Mouse (Mus musculus) forebrain, postnatal 0 days (tissue): ENCODE data around the gene Aspg. TPM values are rescaled to one million over a fixed set of nuclear protein-coding genes. Genes with fewer than 3 reads are reported as not detected.

ENCODE experiments used
- ATAC-seq: fragments of 200-750 bp; cut with Nextera tagmentation; 2 replicates; pipeline ENCODE4 v1.8.0; 2017; ENCODE audit warnings: mild to moderate bottlenecking, moderate library complexity
- DNase-seq: peaks from one replicate; pipeline ENCODE4 v3.0.0-alpha.2; 2015
- H3K27ac ChIP-seq: fragments of 300-500 bp; sonication (generic); 2 replicates; pipeline ENCODE4 v1.5.1; 2014; ENCODE audit warnings: low read depth, mild to moderate bottlenecking, antibody characterized with exemption, low read length, moderate library complexity, mixed read lengths
- H3K27me3 ChIP-seq: fragments of 300-500 bp; sonication (generic); 2 replicates; pipeline ENCODE4 v1.6.1; 2014; ENCODE audit warnings: mild to moderate bottlenecking, low read length, mixed read lengths; ENCODE audit not compliant: insufficient read depth
- H3K36me3 ChIP-seq: fragments of 300-500 bp; sonication (generic); 2 replicates; pipeline ENCODE4 v1.6.1; 2014; ENCODE audit warnings: mild to moderate bottlenecking, moderate library complexity; ENCODE audit not compliant: insufficient read depth
- H3K4me1 ChIP-seq: fragments of 300-500 bp; sonication (generic); 2 replicates; pipeline ENCODE4 v1.6.1; 2014; ENCODE audit warnings: antibody characterized with exemption; ENCODE audit not compliant: insufficient read depth
- H3K4me2 ChIP-seq: fragments of 300-500 bp; sonication (generic); 2 replicates; pipeline ENCODE4 v1.6.1; 2014; ENCODE audit warnings: low read depth, mild to moderate bottlenecking, moderate library complexity
- H3K4me3 ChIP-seq: fragments of 300-500 bp; sonication (generic); 2 replicates; pipeline ENCODE4 v1.5.1; 2014; ENCODE audit warnings: low read depth, low read length, mixed read lengths
- H3K9ac ChIP-seq: fragments of 300-500 bp; sonication (generic); 2 replicates; pipeline ENCODE4 v1.6.1; 2014; ENCODE audit warnings: mild to moderate bottlenecking
- H3K9me3 ChIP-seq: fragments of 300-500 bp; sonication (generic); 2 replicates; pipeline ENCODE4 v1.6.1; 2016; ENCODE audit warnings: low read length
- CTCF ChIP-seq: sonication (generic); IDR thresholded peaks from 2 replicates; pipeline ENCODE4 v1.5.1; 2016; ENCODE audit warnings: antibody characterized with exemption, control low read depth, low read depth
- WGBS: fragments of 180-500 bp; shearing (Covaris S2); extraction: QIAGEN DNeasy Blood & Tissue Kit; methylation state at CpG from one replicate; pipeline ENCODE4 v1.1.7; 2014; 5-methylcytosine and 5-hydroxymethylcytosine counted together
- polyA plus RNA-seq: library from polyadenylated mRNA; unstranded; fragments of >200 nt; fragmentation: Nextera tagmentation; extraction: Ambion mirVana; gene quantifications from 2 replicates; pipeline ENCODE4 v1.2.1, GENCODE M21; 2015
- total RNA-seq: library from RNA; depleted of rRNA; stranded (reverse); fragments of >200 nt; gene quantifications from 2 replicates; pipeline ENCODE4 v1.2.3, GENCODE M21; 2014

Aspg gene
- total and polyA plus RNA-seq, 2 experiments from 2014 or later = 0.52 to 3.9 TPM

DNA sequence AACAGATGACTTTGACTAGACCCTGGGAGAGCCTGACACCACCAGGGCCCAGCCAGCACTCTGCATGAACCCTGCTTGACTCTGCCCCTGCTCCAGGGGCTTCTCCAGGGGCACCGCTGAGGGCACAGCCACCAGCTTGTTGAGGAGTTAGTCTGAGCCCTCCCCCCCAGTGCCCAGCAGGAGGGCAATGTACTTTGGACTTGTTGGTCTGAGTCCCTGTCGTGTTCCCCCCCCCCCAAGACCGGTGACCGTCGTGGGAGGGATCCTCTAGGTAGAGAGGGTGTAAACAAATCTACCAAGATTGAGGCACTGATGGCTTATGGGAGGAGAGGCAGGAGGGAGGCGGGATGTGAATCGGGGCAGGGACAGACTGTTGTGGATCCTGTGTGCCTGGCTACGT, 51.8 kb downstream of the Aspg start:
- Histone ChIP-seq H3K9ac (no peak overlapping the region), H3K27ac (no peak overlapping the region), H3K4me2 (no peak overlapping the region), H3K9me3 (no peaks in the 10 kb centered on the region), H3K4me3 (no peak overlapping the region), H3K4me1 (peaks cover 5% of the 10 kb centered on the region), H3K27me3 (no peaks in the 10 kb centered on the region), H3K36me3 (peaks cover under 1% of the 10 kb centered on the region; the same call in 1 of the 2 replicates)
- TF ChIP-seq CTCF = no peak
- WGBS = 69% methylated on average over 8 of the region's 8 CpGs
- DNase-seq (no peak), ATAC-seq (no peak)

GRCm38 (mm10) chr12:112158784-112159183, 52.3 kb downstream of the Aspg start:
- Histone ChIP-seq H3K36me3 (peaks cover 2% of the 10 kb centered on the region; the same call in 1 of the 2 replicates), H3K4me2 (no peak overlapping the region), H3K4me3 (no peak overlapping the region), H3K4me1 (peaks cover 5% of the 10 kb centered on the region), H3K27me3 (no peaks in the 10 kb centered on the region), H3K27ac (no peak overlapping the region), H3K9ac (no peak overlapping the region), H3K9me3 (no peaks in the 10 kb centered on the region)
- no peak for TF ChIP-seq CTCF
- no peak for ATAC-seq
- no peak for DNase-seq

- 0 out of 2 replicates have a peak, but pooled peaks cover 4% of the 10 kb centered on the region for H3K4me1 ChIP-seq
- H3K4me3 ChIP-seq = no peak overlapping the region
- H3K4me2 ChIP-seq = no peak overlapping the region
- peak; percentile 59 for ATAC-seq
- peaks cover 19% of the 10 kb centered on the region for H3K36me3 ChIP-seq
- H3K27me3 ChIP-seq = no peaks in the 10 kb centered on the region
- 24% methylated on average over 16 of the region's 16 CpGs for WGBS
- H3K27ac ChIP-seq = no peak overlapping the region
- H3K9ac ChIP-seq = peak overlapping the region; percentile 10; the same call in 1 of the 2 replicates
- no peak for DNase-seq
- no peak for TF ChIP-seq CTCF
- no peaks in the 10 kb centered on the region for H3K9me3 ChIP-seq
These were observed 57.7 kb downstream of the Aspg start for GRCm38 (mm10) chr12:112163981-112164839.

DNA sequence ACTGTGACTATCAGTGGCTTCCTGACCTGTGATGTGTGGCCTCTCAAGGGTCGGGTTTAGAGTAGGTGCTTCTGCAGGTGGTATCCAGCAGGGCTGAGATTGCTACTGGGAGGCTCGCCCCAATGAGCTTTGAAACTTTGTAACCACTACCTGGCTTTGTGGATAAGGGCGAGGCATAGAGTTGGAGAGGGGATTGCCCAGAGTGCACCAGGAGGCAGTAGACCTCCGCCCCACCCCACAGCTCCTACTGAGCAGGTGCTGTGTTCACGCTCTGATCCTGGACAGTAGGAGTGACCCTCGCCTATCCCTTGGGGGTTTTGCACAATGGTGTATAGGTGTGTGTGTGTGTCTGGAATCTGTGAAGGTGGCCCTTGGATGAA, 58.4 kb downstream of the Aspg start:
- Histone ChIP-seq H3K9ac (no peak overlapping the region), H3K27ac (no peak overlapping the region), H3K9me3 (no peaks in the 10 kb centered on the region), H3K36me3 (peaks cover 19% of the 10 kb centered on the region), H3K27me3 (no peaks in the 10 kb centered on the region), H3K4me2 (no peak overlapping the region), H3K4me3 (no peak overlapping the region), H3K4me1 (0 out of 2 replicates have a peak, but pooled peaks cover 4% of the 10 kb centered on the region)
- ATAC-seq = no peak
- no peak for DNase-seq
- WGBS = 76% methylated on average over 6 of the region's 6 CpGs
- TF ChIP-seq CTCF = no peak

DNA sequence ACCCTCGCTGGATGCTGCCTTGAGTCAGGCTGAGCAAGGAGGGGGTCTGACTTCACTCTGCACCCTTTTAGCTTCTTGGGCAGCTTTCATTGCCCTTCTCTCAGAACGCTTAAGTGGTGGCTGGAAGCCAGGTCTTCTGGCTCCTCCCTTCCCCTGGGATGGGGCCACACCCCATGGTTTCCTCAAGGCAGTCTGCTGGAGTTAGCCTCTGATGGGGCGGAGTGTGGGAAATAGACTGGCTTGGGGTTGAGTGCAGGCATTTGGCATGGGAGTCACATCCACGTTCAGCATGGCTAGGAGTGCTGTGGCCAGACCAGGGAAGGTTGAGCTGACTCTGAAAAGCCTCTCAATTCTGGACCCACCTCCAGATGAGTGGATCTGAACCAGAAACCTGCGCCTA, 62.8 kb downstream of the Aspg start:
- no peak for TF ChIP-seq CTCF
- H3K27ac ChIP-seq = 0 out of 2 replicates have a peak overlapping the region, but pooled peaks have one; percentile 22
- H3K4me3 ChIP-seq = no peak overlapping the region
- no peak overlapping the region for H3K9ac ChIP-seq
- WGBS = 63% methylated on average over 5 of the region's 5 CpGs
- no peak overlapping the region for H3K4me2 ChIP-seq
- peaks cover 25% of the 10 kb centered on the region for H3K36me3 ChIP-seq
- H3K27me3 ChIP-seq = no peaks in the 10 kb centered on the region
- ATAC-seq (no peak), DNase-seq (no peak)
- no peaks in the 10 kb centered on the region for H3K9me3 ChIP-seq
- peaks cover 12% of the 10 kb centered on the region for H3K4me1 ChIP-seq

GRCm38 (mm10) chr12:112170671-112171574, 64.4 kb downstream of the Aspg start:
- Histone ChIP-seq H3K4me3 (no peak overlapping the region), H3K27ac (peak overlapping the region; percentile 80), H3K9me3 (no peaks in the 10 kb centered on the region), H3K9ac (peak overlapping the region; percentile 53), H3K27me3 (no peaks in the 10 kb centered on the region), H3K36me3 (peaks cover 33% of the 10 kb centered on the region), H3K4me1 (peaks cover 10% of the 10 kb centered on the region), H3K4me2 (0 out of 2 replicates have a peak overlapping the region, but pooled peaks have one; percentile 8)
- no peak for TF ChIP-seq CTCF
- peak; percentile 72 for DNase-seq
- WGBS = 15% methylated on average over 20 of the region's 20 CpGs
- peak; percentile 70 for ATAC-seq
